Mouse (Mus musculus) heart, embryonic 15.5 days (tissue): ENCODE measurements around the gene Tmem74b. TPM values are rescaled to one million over a fixed set of nuclear protein-coding genes. Genes with fewer than 3 reads are reported as not detected.

Source experiments
- ATAC-seq: fragments of 200-750 bp; cut with Nextera tagmentation; replicated peaks from 2 replicates; pipeline ENCODE4 v1.8.0; 2017; ENCODE audit warnings: low read depth, moderate TSS enrichment; ENCODE audit not compliant: insufficient number of reproducible peaks, insufficient read depth, low FRiP score
- H3K27ac ChIP-seq: fragments of 300-500 bp; sonication (generic); 2 replicates; pipeline ENCODE4 v1.5.1; 2015; ENCODE audit warnings: mild to moderate bottlenecking, inconsistent platforms
- H3K27me3 ChIP-seq: fragments of 300-500 bp; sonication (generic); 2 replicates; pipeline ENCODE4 v1.6.1; 2015; ENCODE audit warnings: inconsistent platforms
- H3K36me3 ChIP-seq: fragments of 300-500 bp; sonication (generic); 2 replicates; pipeline ENCODE4 v1.6.1; 2015; ENCODE audit warnings: mild to moderate bottlenecking, inconsistent platforms
- H3K4me1 ChIP-seq: fragments of 300-500 bp; sonication (generic); replicated peaks from 2 replicates; pipeline ENCODE4 v1.6.1; 2015; ENCODE audit warnings: inconsistent platforms
- H3K4me2 ChIP-seq: fragments of 300-500 bp; sonication (generic); 2 replicates; pipeline ENCODE4 v1.6.1; 2015; ENCODE audit warnings: inconsistent platforms, mild to moderate bottlenecking, moderate library complexity
- H3K4me3 ChIP-seq: fragments of 300-500 bp; sonication (generic); 2 replicates; pipeline ENCODE4 v1.5.1; 2015; ENCODE audit warnings: mild to moderate bottlenecking, inconsistent platforms
- H3K9ac ChIP-seq: fragments of 300-500 bp; sonication (generic); 2 replicates; pipeline ENCODE4 v1.6.1; 2015; ENCODE audit warnings: mild to moderate bottlenecking, inconsistent platforms
- H3K9me3 ChIP-seq: fragments of 300-500 bp; sonication (generic); replicated peaks from 2 replicates; pipeline ENCODE4 v1.6.1; 2016; ENCODE audit warnings: inconsistent platforms
- WGBS: fragments of 180-500 bp; shearing (Covaris S2); methylation state at CpG from one replicate; pipeline ENCODE4 v1.1.7; 2015; ENCODE audit warnings: mixed read lengths; 5-methylcytosine and 5-hydroxymethylcytosine counted together
- polyA plus RNA-seq: library from polyadenylated mRNA; unstranded; fragments of >200 nt; fragmentation: Nextera tagmentation; extraction: Ambion mirVana; gene quantifications from 2 replicates; pipeline ENCODE4 v1.2.1, GENCODE M21; 2015

Tmem74b gene
- polyA plus RNA-seq: 2.5 and 2.8 TPM in 2 replicates

- no peak within 1 kb of the TSS for H3K27ac ChIP-seq
- ATAC-seq: no peak
Measured at GRCm38 (mm10) chr2:151701231-151702145, at the start of gene Tmem74b. TSS of gene Tmem74b (plus strand) at chr2:151702008.

GRCm38 (mm10) chr2:151652053-151652452 lies 49.8 kb upstream of the Tmem74b start:
- 50% methylated on average over 1 of the region's 1 CpGs for WGBS
- Histone ChIP-seq H3K4me1 (no peaks in the 10 kb centered on the region), H3K4me3 (no peak overlapping the region), H3K27me3 (no peaks in the 10 kb centered on the region), H3K27ac (no peak overlapping the region), H3K9ac (no peak overlapping the region), H3K36me3 (no peaks in the 10 kb centered on the region), H3K9me3 (no peaks in the 10 kb centered on the region), H3K4me2 (no peak overlapping the region)
- ATAC-seq: no peak

More at GRCm38 (mm10) chr2:151701231-151702145, at the start of gene Tmem74b:
- Histone ChIP-seq H3K4me2 (peak within 1 kb of the TSS; percentile 99), H3K27me3 (peaks cover 68% of the 10 kb centered on the region), H3K9me3 (no peaks in the 10 kb centered on the region), H3K4me1 (peaks cover 13% of the 10 kb centered on the region), H3K4me3 (peak within 1 kb of the TSS; percentile 68), H3K9ac (peak within 1 kb of the TSS; percentile 79), H3K36me3 (no peaks in the 10 kb centered on the region)
- 9% methylated on average over 25 of the region's 25 CpGs for WGBS

GRCm38 (mm10) chr2:151668433-151668832 lies 33.4 kb upstream of the Tmem74b start, which contains the start of gene Rad21l:
TSS of gene Rad21l (minus strand) at chr2:151668533.
- Histone ChIP-seq H3K27me3 (peaks cover 11% of the 10 kb centered on the region), H3K4me2 (no peak within 1 kb of the TSS), H3K9me3 (no peaks in the 10 kb centered on the region), H3K4me3 (no peak within 1 kb of the TSS), H3K27ac (no peak within 1 kb of the TSS), H3K36me3 (no peaks in the 10 kb centered on the region), H3K9ac (no peak within 1 kb of the TSS), H3K4me1 (peaks cover 6% of the 10 kb centered on the region; the same call in 1 of the 2 replicates)
- 69% methylated on average over 3 of the region's 3 CpGs for WGBS
- no peak for ATAC-seq

- 29% methylated on average over 48 of the region's 48 CpGs for WGBS
- no peak overlapping the region for H3K9ac ChIP-seq
- no peak overlapping the region; the same call in 1 of the 2 replicates for H3K4me3 ChIP-seq
- H3K27ac ChIP-seq: no peak overlapping the region
- no peak for ATAC-seq
- no peaks in the 10 kb centered on the region for H3K36me3 ChIP-seq
- peaks cover 6% of the 10 kb centered on the region; the same call in 1 of the 2 replicates for H3K4me1 ChIP-seq
- H3K9me3 ChIP-seq: no peaks in the 10 kb centered on the region
- peak overlapping the region; percentile 38 for H3K4me2 ChIP-seq
- peaks cover 11% of the 10 kb centered on the region for H3K27me3 ChIP-seq
Measured at GRCm38 (mm10) chr2:151670026-151670967, 31.5 kb upstream of the Tmem74b start.

- H3K27me3 ChIP-seq: peaks cover 11% of the 10 kb centered on the region
- ATAC-seq: no peak
- 57% methylated on average over 1 of the region's 1 CpGs for WGBS
Measured at GRCm38 (mm10) chr2:151670968-151671329, 30.9 kb upstream of the Tmem74b start.

GRCm38 (mm10) chr2:151676234-151676633 lies 25.6 kb upstream of the Tmem74b start:
- no peak overlapping the region for H3K27ac ChIP-seq
- ATAC-seq: no peak
- H3K9me3 ChIP-seq: no peaks in the 10 kb centered on the region
- H3K4me2 ChIP-seq: no peak overlapping the region
- no peaks in the 10 kb centered on the region for H3K4me1 ChIP-seq
- peaks cover 4% of the 10 kb centered on the region; the same call in 1 of the 2 replicates for H3K27me3 ChIP-seq
- WGBS: 54% methylated on average over 2 of the region's 2 CpGs
- H3K9ac ChIP-seq: no peak overlapping the region
- H3K36me3 ChIP-seq: no peaks in the 10 kb centered on the region
- H3K4me3 ChIP-seq: no peak overlapping the region

More at GRCm38 (mm10) chr2:151670968-151671329, 30.9 kb upstream of the Tmem74b start:
- Histone ChIP-seq H3K9ac (no peak overlapping the region), H3K9me3 (no peaks in the 10 kb centered on the region), H3K27ac (no peak overlapping the region), H3K4me1 (peaks cover 6% of the 10 kb centered on the region; the same call in 1 of the 2 replicates), H3K4me2 (no peak overlapping the region), H3K36me3 (no peaks in the 10 kb centered on the region), H3K4me3 (no peak overlapping the region)

GRCm38 (mm10) chr2:151682357-151682756 lies 19.5 kb upstream of the Tmem74b start:
- Histone ChIP-seq H3K27ac (no peak overlapping the region), H3K4me1 (no peaks in the 10 kb centered on the region), H3K4me2 (no peak overlapping the region), H3K4me3 (no peak overlapping the region), H3K36me3 (no peaks in the 10 kb centered on the region), H3K27me3 (peaks cover 4% of the 10 kb centered on the region; the same call in 1 of the 2 replicates), H3K9me3 (no peaks in the 10 kb centered on the region), H3K9ac (no peak overlapping the region)
- WGBS: 67% methylated on average over 3 of the region's 3 CpGs
- ATAC-seq: no peak

GRCm38 (mm10) chr2:151682976-151683375 lies 18.8 kb upstream of the Tmem74b start:
- no peak for ATAC-seq
- Histone ChIP-seq H3K27me3 (peaks cover 4% of the 10 kb centered on the region; the same call in 1 of the 2 replicates), H3K9ac (no peak overlapping the region), H3K4me1 (no peaks in the 10 kb centered on the region), H3K36me3 (no peaks in the 10 kb centered on the region), H3K27ac (no peak overlapping the region), H3K4me2 (no peak overlapping the region), H3K9me3 (no peaks in the 10 kb centered on the region), H3K4me3 (no peak overlapping the region)
- 78% methylated on average over 4 of the region's 4 CpGs for WGBS

- H3K9ac ChIP-seq: peak overlapping the region; percentile 79
- H3K27ac ChIP-seq: no peak overlapping the region
- peaks cover 75% of the 10 kb centered on the region for H3K27me3 ChIP-seq
- WGBS: under 1% methylated on average over 80 of the region's 97 CpGs
- peak; percentile 66 for ATAC-seq
- H3K4me1 ChIP-seq: peaks cover 13% of the 10 kb centered on the region
- peak overlapping the region; percentile 99 for H3K4me2 ChIP-seq
- H3K4me3 ChIP-seq: peak overlapping the region; percentile 68
- no peaks in the 10 kb centered on the region for H3K9me3 ChIP-seq
- H3K36me3 ChIP-seq: no peaks in the 10 kb centered on the region
Measured at GRCm38 (mm10) chr2:151702146-151702850, 490 bp downstream of the Tmem74b start.

GRCm38 (mm10) chr2:151702851-151703190 lies 1.0 kb downstream of the Tmem74b start:
- peaks cover 13% of the 10 kb centered on the region for H3K4me1 ChIP-seq
- WGBS: 3% methylated on average over 17 of the region's 17 CpGs
- peak overlapping the region; percentile 99 for H3K4me2 ChIP-seq
- no peak overlapping the region for H3K27ac ChIP-seq
- peak overlapping the region; percentile 79 for H3K9ac ChIP-seq
- no peaks in the 10 kb centered on the region for H3K36me3 ChIP-seq
- H3K27me3 ChIP-seq: peaks cover 78% of the 10 kb centered on the region
- H3K4me3 ChIP-seq: peak overlapping the region; percentile 68
- peak; percentile 41; the same call in 1 of the 2 replicates for ATAC-seq
- H3K9me3 ChIP-seq: no peaks in the 10 kb centered on the region
